Mouse (Mus musculus): Measurements from ENCODE around the gene Unc45a. TPM values are rescaled to one million over a fixed set of nuclear protein-coding genes. Genes with fewer than 3 reads are reported as not detected.
A peak's percentile ranks its signal among the peaks of the same experiment; 100 is the strongest.

Gene Unc45a
- polyA plus RNA-seq, 1 experiment from 2014 or later: 51.4 TPM

DNA sequence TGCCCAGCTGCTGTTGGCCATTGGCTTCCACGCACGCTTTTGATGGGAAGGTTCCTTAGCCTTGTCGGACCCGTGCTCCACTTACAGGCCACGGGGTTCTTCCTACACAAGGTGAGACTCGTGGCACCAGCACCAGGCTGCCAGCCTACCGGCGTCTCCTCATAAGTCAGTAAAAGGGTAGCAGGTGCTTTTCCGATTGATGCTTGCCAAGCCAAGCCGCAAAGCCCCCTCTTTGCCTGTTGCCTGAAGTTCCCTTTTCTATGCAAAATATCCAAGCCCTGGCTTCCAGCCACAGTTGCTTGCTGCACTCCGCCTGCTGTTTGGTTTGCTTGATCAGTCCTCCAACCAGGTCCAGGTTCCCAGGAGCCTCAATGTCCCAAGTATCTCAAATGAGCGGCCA, 33.0 kb upstream of the Unc45a start:
- ATAC-seq (ENCODE audit: insufficient number of reproducible peaks, low FRiP score, low TSS enrichment, low read depth): no peak
- Histone ChIP-seq H3K9ac (peak overlapping the region; percentile 1; the same call in 1 of the 2 replicates), H3K27me3 (no peaks in the 10 kb centered on the region), H3K9me3 (no peaks in the 10 kb centered on the region), H3K4me2 (no peak overlapping the region), H3K27ac (no peak overlapping the region), H3K4me3 (no peak overlapping the region), H3K4me1 (peaks cover 16% of the 10 kb centered on the region), H3K36me3 (peaks cover 5% of the 10 kb centered on the region; the same call in 1 of the 2 replicates)
- 68% methylated on average over 12 of the region's 12 CpGs for WGBS

DNA sequence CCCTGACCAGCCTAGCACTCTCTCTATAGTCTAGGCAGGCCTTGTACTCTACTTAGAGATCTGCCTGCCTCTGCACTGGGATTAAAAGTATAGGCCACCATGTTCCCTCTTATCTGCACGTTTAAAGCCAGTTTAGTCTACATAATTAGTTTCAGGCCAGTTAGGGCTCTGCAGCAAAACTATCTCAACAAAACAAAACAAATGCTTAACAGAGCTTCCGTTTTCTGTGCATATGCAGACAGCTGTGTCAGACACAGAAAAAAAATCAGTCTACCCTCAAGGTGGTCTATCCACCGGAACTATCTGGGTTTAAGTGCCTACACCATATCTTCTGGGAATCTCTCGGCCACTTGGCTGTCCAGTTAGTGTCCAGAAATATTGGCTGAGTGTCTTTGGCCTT, 32.5 kb upstream of the Unc45a start:
- Histone ChIP-seq H3K4me1 (peaks cover 16% of the 10 kb centered on the region), H3K36me3 (peaks cover 4% of the 10 kb centered on the region; the same call in 1 of the 2 replicates), H3K4me2 (no peak overlapping the region), H3K27me3 (no peaks in the 10 kb centered on the region), H3K27ac (no peak overlapping the region), H3K9ac (no peak overlapping the region), H3K9me3 (no peaks in the 10 kb centered on the region), H3K4me3 (no peak overlapping the region)
- no peak for ATAC-seq (ENCODE audit: insufficient number of reproducible peaks, low FRiP score, low TSS enrichment, low read depth)
- WGBS: 70% methylated on average over 4 of the region's 4 CpGs

DNA sequence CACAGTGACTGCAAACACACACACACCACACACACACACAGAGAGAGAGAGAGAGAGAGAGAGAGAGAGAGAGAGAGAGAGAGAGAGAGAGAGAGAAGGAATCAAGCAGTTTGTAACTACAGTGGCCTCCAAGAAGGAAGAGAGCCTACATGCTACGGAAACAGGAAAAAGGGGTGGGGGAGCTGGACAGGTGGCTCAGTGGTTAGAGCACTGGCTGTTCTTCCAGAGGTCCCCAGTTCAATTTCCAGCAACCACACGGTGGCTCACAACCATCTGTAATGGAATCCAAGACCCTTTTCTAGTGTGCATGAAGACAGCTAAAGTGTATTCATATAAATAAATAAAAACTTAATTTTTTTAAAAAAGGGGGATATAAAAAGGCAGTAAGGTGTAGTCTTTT, 31.9 kb upstream of the Unc45a start:
- no peak for ATAC-seq (ENCODE audit: insufficient number of reproducible peaks, low FRiP score, low TSS enrichment, low read depth)
- H3K9me3 ChIP-seq: no peaks in the 10 kb centered on the region
- H3K4me1 ChIP-seq: peaks cover 16% of the 10 kb centered on the region
- WGBS: 47% methylated on average over 2 of the region's 2 CpGs
- H3K4me2 ChIP-seq: no peak overlapping the region
- H3K27ac ChIP-seq: no peak overlapping the region
- H3K4me3 ChIP-seq: no peak overlapping the region
- no peaks in the 10 kb centered on the region for H3K27me3 ChIP-seq
- peaks cover 9% of the 10 kb centered on the region for H3K36me3 ChIP-seq
- H3K9ac ChIP-seq: no peak overlapping the region

- Histone ChIP-seq H3K9me3 (no peaks in the 10 kb centered on the region), H3K36me3 (peaks cover 14% of the 10 kb centered on the region), H3K4me1 (peaks cover 16% of the 10 kb centered on the region), H3K4me2 (no peak overlapping the region), H3K9ac (no peak overlapping the region), H3K4me3 (no peak overlapping the region), H3K27me3 (no peaks in the 10 kb centered on the region), H3K27ac (no peak overlapping the region)
- ATAC-seq (ENCODE audit: insufficient number of reproducible peaks, low FRiP score, low TSS enrichment, low read depth): no peak
- 85% methylated on average over 3 of the region's 3 CpGs for WGBS
Observed at GRCm38 (mm10) chr7:80372166-80372565, 31.4 kb upstream of the Unc45a start.

DNA sequence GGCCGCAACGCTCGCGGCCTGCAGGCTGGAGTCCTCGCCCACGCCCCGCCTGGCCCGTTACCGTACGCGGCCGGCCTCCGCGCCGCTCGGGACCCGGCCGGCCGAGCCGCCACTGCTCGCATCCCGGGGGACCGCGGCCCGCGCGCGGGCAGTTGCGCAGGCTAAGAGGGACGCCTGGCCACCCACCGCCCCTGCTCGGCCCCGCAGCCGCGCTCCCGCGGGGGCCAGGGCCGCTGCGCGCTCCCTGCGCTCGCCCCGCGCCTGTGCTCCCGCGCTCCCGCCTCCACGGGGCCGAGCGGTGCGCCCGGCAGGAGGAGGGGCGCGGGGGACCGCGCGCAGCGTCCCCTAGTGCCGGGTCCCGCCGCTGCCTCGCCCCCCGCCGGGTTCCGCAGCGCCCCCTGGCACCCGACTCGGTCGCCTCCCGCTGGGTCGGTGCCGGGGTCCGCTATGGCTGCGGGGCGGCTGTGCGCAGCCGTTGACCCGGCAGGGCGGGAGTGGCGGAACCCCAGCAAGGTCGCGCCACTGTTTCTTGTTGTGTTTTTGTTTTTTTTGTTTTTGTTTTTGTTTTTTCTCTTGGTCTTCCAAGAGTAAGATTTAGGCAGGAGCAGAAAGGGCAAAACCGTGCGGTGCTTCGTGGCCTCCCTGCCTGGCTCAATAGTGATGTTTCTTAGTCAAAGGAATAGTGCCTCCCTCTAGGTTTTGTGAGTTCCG, 30.4 kb upstream of the Unc45a start, which contains the start of gene Man2a2:
TSS of gene Man2a2 (minus strand) at position 335 of the 711 bp plus-strand sequence.
- no peaks in the 10 kb centered on the region for H3K27me3 ChIP-seq
- no peaks in the 10 kb centered on the region for H3K9me3 ChIP-seq
- peak within 1 kb of the TSS; percentile 87 for H3K9ac ChIP-seq
- WGBS: under 1% methylated on average over 59 of the region's 86 CpGs
- peak within 1 kb of the TSS; percentile 77 for H3K4me2 ChIP-seq
- peak; percentile 71 for ATAC-seq (ENCODE audit: insufficient number of reproducible peaks, low FRiP score, low TSS enrichment, low read depth)
- H3K4me3 ChIP-seq: peak within 1 kb of the TSS; percentile 89
- H3K36me3 ChIP-seq: peaks cover 23% of the 10 kb centered on the region
- peaks cover 16% of the 10 kb centered on the region for H3K4me1 ChIP-seq
- H3K27ac ChIP-seq: peak within 1 kb of the TSS; percentile 88

DNA sequence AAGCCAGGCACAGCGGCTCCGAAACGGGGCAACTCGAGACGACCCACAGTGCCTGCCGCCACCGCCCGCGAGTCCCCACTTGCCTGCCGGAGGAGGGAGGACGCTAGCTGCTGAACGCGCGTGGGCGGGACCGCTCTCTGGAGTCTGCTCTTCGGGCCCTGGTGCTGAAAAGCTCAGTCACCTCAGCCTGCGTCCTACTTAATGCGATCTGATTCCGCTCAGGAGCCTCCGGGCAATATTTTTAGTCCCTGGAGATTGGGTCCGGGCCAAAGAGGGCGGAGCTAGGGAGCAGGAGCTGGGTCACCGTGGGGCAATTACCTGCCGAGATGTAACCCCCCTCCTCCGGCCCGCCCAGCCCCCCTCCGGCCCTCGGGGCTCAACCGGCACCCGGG, 29.8 kb upstream of the Unc45a start:
- H3K27ac ChIP-seq: peak overlapping the region; percentile 88

DNA sequence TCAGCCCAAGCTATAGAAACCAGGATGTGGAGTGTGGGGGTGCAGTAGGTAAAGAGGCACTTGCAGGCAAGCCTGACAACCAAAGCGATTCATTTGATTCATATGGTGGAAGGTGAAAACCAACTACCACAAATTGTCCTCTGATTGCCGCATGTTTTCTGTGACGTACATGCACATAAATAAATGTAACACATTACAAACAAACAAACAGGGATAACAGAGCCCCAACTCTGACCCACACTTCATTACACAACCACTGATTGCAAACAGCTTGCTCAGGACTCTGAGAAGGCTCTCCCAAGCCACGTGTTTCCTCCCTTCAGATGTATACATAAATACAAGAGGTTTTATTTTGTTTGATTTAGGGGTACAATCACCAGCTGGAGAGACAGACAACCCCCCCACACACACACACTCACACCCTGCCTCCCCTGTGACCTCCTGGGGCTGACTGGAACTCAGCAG, 29.2 kb upstream of the Unc45a start:
- H3K4me2 ChIP-seq: peak overlapping the region; percentile 77
- WGBS: 18% methylated on average over 4 of the region's 4 CpGs
- H3K4me1 ChIP-seq: peaks cover 16% of the 10 kb centered on the region
- peak overlapping the region; percentile 88 for H3K27ac ChIP-seq
- no peak for ATAC-seq (ENCODE audit: insufficient number of reproducible peaks, low FRiP score, low TSS enrichment, low read depth)
- H3K9me3 ChIP-seq: no peaks in the 10 kb centered on the region
- H3K36me3 ChIP-seq: peaks cover 28% of the 10 kb centered on the region
- peak overlapping the region; percentile 87 for H3K9ac ChIP-seq
- peak overlapping the region; percentile 89 for H3K4me3 ChIP-seq
- no peaks in the 10 kb centered on the region for H3K27me3 ChIP-seq

More for the DNA sequence above, 29.8 kb upstream of the Unc45a start:
- H3K9ac ChIP-seq: peak overlapping the region; percentile 87
- no peaks in the 10 kb centered on the region for H3K27me3 ChIP-seq
- no peaks in the 10 kb centered on the region for H3K9me3 ChIP-seq
- H3K4me2 ChIP-seq: peak overlapping the region; percentile 77
- peak overlapping the region; percentile 89 for H3K4me3 ChIP-seq
- peaks cover 28% of the 10 kb centered on the region for H3K36me3 ChIP-seq
- peaks cover 16% of the 10 kb centered on the region for H3K4me1 ChIP-seq
- ATAC-seq (ENCODE audit: insufficient number of reproducible peaks, low FRiP score, low TSS enrichment, low read depth): peak; percentile 57; the same call in 1 of the 2 replicates
- WGBS: 0% methylated on average over 29 of the region's 31 CpGs

GRCm38 (mm10) chr7:80369461-80369860, 28.7 kb upstream of the Unc45a start:
- peak overlapping the region; percentile 89 for H3K4me3 ChIP-seq
- 53% methylated on average over 5 of the region's 5 CpGs for WGBS
- H3K27me3 ChIP-seq: no peaks in the 10 kb centered on the region
- H3K36me3 ChIP-seq: peaks cover 33% of the 10 kb centered on the region
- 0 out of 2 replicates have a peak overlapping the region, but pooled peaks have one; percentile 88 for H3K27ac ChIP-seq
- no peak overlapping the region for H3K9ac ChIP-seq
- no peaks in the 10 kb centered on the region for H3K9me3 ChIP-seq
- peaks cover 16% of the 10 kb centered on the region for H3K4me1 ChIP-seq
- ATAC-seq (ENCODE audit: insufficient number of reproducible peaks, low FRiP score, low TSS enrichment, low read depth): no peak
- peak overlapping the region; percentile 77 for H3K4me2 ChIP-seq

DNA sequence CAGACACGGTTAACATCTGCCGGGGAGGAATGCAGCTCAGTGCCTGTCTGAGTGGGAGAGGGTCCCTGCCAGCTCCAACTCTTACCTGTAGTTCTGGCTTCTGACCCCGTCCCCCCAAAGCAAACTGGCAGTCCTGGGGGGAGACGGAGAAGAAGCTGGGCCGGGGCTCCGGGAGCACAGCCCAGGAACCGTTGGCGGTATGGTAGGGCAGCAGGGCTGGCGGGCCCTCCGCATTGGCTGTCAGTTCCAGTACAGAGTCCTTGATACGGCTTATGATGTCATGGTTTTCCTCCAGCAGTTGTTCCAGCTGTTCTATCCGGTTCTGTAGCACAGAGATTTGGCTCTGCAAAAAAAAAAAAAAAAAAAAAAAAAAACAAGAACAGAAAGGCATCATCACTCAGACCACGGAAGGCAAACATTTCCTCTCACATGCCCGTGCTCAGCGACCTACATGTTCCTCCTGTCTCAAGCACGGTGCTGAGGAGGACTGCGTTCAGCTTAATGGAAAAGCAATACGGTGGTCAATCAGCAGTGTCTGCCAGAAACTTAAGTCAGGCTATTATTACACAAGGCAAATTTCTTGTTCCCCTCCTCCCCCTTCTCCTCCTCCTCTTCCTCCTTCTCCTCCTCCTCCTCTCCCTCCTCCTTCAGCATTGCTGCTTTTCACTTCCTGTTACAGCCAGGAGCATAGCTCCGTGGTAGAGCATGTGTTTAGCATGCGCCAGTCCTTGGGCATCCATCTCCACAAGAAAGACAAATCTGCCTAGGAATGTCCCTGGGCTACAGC, 28.0 kb upstream of the Unc45a start:
- Histone ChIP-seq H3K4me3 (no peak overlapping the region), H3K9ac (no peak overlapping the region)

GRCm38 (mm10) chr7:80368009-80368408, 27.2 kb upstream of the Unc45a start:
- no peak for ATAC-seq (ENCODE audit: insufficient number of reproducible peaks, low FRiP score, low TSS enrichment, low read depth)
- no peak overlapping the region for H3K9ac ChIP-seq
- H3K9me3 ChIP-seq: no peaks in the 10 kb centered on the region
- H3K4me3 ChIP-seq: no peak overlapping the region
- no peak overlapping the region for H3K27ac ChIP-seq
- H3K4me2 ChIP-seq: no peak overlapping the region
- peaks cover 12% of the 10 kb centered on the region for H3K4me1 ChIP-seq
- H3K27me3 ChIP-seq: no peaks in the 10 kb centered on the region
- peaks cover 48% of the 10 kb centered on the region for H3K36me3 ChIP-seq
- WGBS: 85% methylated on average over 9 of the region's 9 CpGs

More for the DNA sequence above, 28.0 kb upstream of the Unc45a start:
- 71% methylated on average over 20 of the region's 20 CpGs for WGBS
- Histone ChIP-seq H3K9me3 (no peaks in the 10 kb centered on the region), H3K27ac (no peak overlapping the region), H3K4me2 (peak overlapping the region; percentile 77), H3K27me3 (no peaks in the 10 kb centered on the region), H3K4me1 (peaks cover 12% of the 10 kb centered on the region), H3K36me3 (peaks cover 40% of the 10 kb centered on the region)
- ATAC-seq (ENCODE audit: insufficient number of reproducible peaks, low FRiP score, low TSS enrichment, low read depth): no peak

DNA sequence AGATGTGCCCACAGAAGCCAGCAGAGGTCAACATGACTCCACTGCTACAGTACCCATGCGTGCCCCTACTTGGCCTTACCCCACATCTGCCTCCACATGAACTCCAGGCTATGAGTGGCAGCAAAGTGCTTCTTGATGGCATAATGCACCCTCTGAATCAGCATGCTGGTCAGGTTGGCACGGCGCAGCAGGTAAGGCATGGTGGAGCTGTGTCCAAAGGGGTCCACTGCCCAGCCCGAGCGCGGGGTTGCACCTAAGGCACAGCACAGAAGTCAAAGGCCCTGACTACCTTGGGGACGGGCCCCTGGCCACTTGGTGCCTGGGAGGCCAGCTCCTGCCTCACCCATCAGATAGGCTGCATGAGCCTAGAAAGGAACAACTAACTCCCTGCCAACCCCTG, 26.4 kb upstream of the Unc45a start:
- no peaks in the 10 kb centered on the region for H3K27me3 ChIP-seq
- no peak overlapping the region for H3K9ac ChIP-seq
- ATAC-seq (ENCODE audit: insufficient number of reproducible peaks, low FRiP score, low TSS enrichment, low read depth): no peak
- H3K36me3 ChIP-seq: peaks cover 56% of the 10 kb centered on the region
- no peaks in the 10 kb centered on the region for H3K9me3 ChIP-seq
- no peak overlapping the region for H3K27ac ChIP-seq
- WGBS: 98% methylated on average over 7 of the region's 7 CpGs
- peaks cover 12% of the 10 kb centered on the region for H3K4me1 ChIP-seq
- H3K4me3 ChIP-seq: no peak overlapping the region
- H3K4me2 ChIP-seq: no peak overlapping the region

DNA sequence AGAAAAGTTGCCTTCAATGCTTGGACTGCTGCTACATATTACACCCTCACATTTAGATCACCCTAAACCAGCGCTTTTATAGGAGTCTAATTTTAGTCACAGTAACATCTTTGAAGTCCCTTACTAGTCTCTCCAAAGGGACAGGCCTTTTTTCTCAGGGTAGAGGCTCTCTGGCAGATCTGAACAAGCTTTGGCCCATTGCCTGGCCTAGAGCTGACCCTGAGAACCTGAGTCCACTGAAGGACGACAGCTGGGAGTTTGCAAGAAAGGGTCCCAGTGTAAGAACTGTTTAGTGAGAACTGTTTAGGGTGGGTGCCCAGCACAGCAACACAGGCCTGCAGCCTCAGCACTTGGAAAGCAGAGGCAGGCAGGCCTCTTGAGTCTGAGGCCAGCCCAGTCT, 25.0 kb upstream of the Unc45a start:
- Histone ChIP-seq H3K27me3 (no peaks in the 10 kb centered on the region), H3K4me1 (peaks cover 12% of the 10 kb centered on the region), H3K9ac (no peak overlapping the region), H3K4me3 (no peak overlapping the region), H3K4me2 (no peak overlapping the region), H3K36me3 (peaks cover 70% of the 10 kb centered on the region), H3K9me3 (no peaks in the 10 kb centered on the region), H3K27ac (no peak overlapping the region)
- WGBS: 81% methylated on average over 2 of the region's 2 CpGs
- ATAC-seq (ENCODE audit: insufficient number of reproducible peaks, low FRiP score, low TSS enrichment, low read depth): no peak

Data from limb, embryonic 15.5 days (tissue).